Mouse (Mus musculus) C2C12 (cell line): ENCODE data around the gene Gm49325.

Experiments
- CEBPB ChIP-seq: IDR thresholded peaks from one replicate; pipeline ENCODE4 v1.6.1; 2011; ENCODE audit warnings: low read depth, mild to moderate bottlenecking, control low read depth, moderate library complexity
- CTCF ChIP-seq: IDR thresholded peaks from one replicate; pipeline ENCODE4 v1.5.1; 2011; ENCODE audit not compliant: control insufficient read depth, insufficient read depth, insufficient read length
- FOSL1 ChIP-seq: IDR thresholded peaks from one replicate; pipeline ENCODE4 v1.8.0; 2011; ENCODE audit warnings: mild to moderate bottlenecking, low read length; ENCODE audit not compliant: poor library complexity, insufficient read depth, severe bottlenecking
- MAX ChIP-seq: IDR thresholded peaks from one replicate; pipeline ENCODE4 v1.6.1; 2011; ENCODE audit warnings: mild to moderate bottlenecking, control low read depth
- USF1 ChIP-seq: IDR thresholded peaks from one replicate; pipeline ENCODE4 v1.6.1; 2011; ENCODE audit warnings: low read depth, mild to moderate bottlenecking, control low read depth, moderate library complexity

- TF ChIP-seq CTCF (no peak), USF1 (no peak), FOSL1 (no peak), MAX (no peak), CEBPB (no peak)
Observed at GRCm38 (mm10) chr10:77663949-77664665, 58.1 kb downstream of the Gm49325 start.
